Mouse (Mus musculus) MEL (cell line): Measurements from ENCODE around the gene Pef1. TPM values are rescaled to one million over a fixed set of nuclear protein-coding genes. Genes with fewer than 3 reads are reported as not detected.

ENCODE experiments used
- DNase-seq: peaks from one replicate; pipeline ENCODE4 v3.0.0; 2011; ENCODE audit warnings: low read depth, low spot score
- H3K27ac ChIP-seq: 2 replicates; pipeline ENCODE4 v1.5.1; 2012; ENCODE audit warnings: low read depth, mild to moderate bottlenecking, control low read depth, low read length, moderate library complexity; ENCODE audit not compliant: control insufficient read depth
- H3K27me3 ChIP-seq, 2 experiments: fragments of 150-350 bp in 1 of 2; sonication (generic) in 1 of 2; 2 replicates each; pipeline ENCODE4 v1.6.1; 2012; ENCODE audit warnings: low read length in 2 of 2, mild to moderate bottlenecking in 2 of 2, improper control_type of control experiment in 1 of 2, moderate library complexity in 1 of 2; ENCODE audit not compliant: insufficient read depth in 2 of 2, control insufficient read depth in 1 of 2
- H3K36me3 ChIP-seq, 2 experiments: 2 replicates each; pipeline ENCODE4 v1.6.1; 2012 to 2014; ENCODE audit warnings: low read length in 2 of 2, improper control_type of control experiment in 1 of 2, inconsistent platforms in 1 of 2, mild to moderate bottlenecking in 1 of 2; ENCODE audit not compliant: insufficient read depth in 2 of 2, control insufficient read depth in 1 of 2
- H3K4me1 ChIP-seq, 2 experiments: fragments of 150-350 bp in 1 of 2; sonication (generic) in 1 of 2; 2 replicates each; pipeline ENCODE4 v1.6.1; 2012; ENCODE audit warnings: low read length in 2 of 2, improper control_type of control experiment in 1 of 2, mild to moderate bottlenecking in 1 of 2; ENCODE audit not compliant: insufficient read depth in 2 of 2, control insufficient read depth in 1 of 2
- H3K4me3 ChIP-seq, 2 experiments: fragments of 150-350 bp in 1 of 2; sonication (generic) in 1 of 2; 2 replicates each; pipeline ENCODE4 v1.5.1; 2012; ENCODE audit warnings: low read depth in 2 of 2, low read length in 2 of 2, mild to moderate bottlenecking in 2 of 2, moderate library complexity in 2 of 2, control low read depth in 1 of 2, improper control_type of control experiment in 1 of 2; ENCODE audit not compliant: control insufficient read depth in 1 of 2, insufficient read depth in 1 of 2
- H3K79me2 ChIP-seq: 2 replicates; pipeline ENCODE4 v1.6.1; 2012; ENCODE audit warnings: mild to moderate bottlenecking, low read length, moderate library complexity; ENCODE audit not compliant: control insufficient read depth, poor library complexity, insufficient read depth
- H3K9ac ChIP-seq: 2 replicates; pipeline ENCODE4 v1.6.1; 2012; ENCODE audit warnings: low read depth, mild to moderate bottlenecking, control low read depth, low read length, moderate library complexity; ENCODE audit not compliant: control insufficient read depth, poor library complexity, severe bottlenecking
- H3K9me3 ChIP-seq: fragments of 150-350 bp; sonication (generic); replicated peaks from 2 replicates; pipeline ENCODE4 v1.6.1; 2012; ENCODE audit warnings: mild to moderate bottlenecking, low read length, improper control_type of control experiment, moderate library complexity; ENCODE audit not compliant: insufficient read depth
- BHLHE40 ChIP-seq: IDR thresholded peaks from 2 replicates; pipeline ENCODE4 v1.6.1; 2012; ENCODE audit warnings: low read depth, mild to moderate bottlenecking, inconsistent platforms, low read length, improper control_type of control experiment, borderline replicate concordance
- EP300 ChIP-seq, 2 experiments: IDR thresholded peaks; 2 replicates each; pipeline ENCODE4 v1.6.1; 2011; ENCODE audit warnings: improper control_type of control experiment in 2 of 2, low read length in 2 of 2, low read depth in 1 of 2, mild to moderate bottlenecking in 1 of 2
- ETS1 ChIP-seq: IDR thresholded peaks from 2 replicates; pipeline ENCODE4 v1.6.1; 2012; ENCODE audit warnings: low read depth, mild to moderate bottlenecking, inconsistent platforms, low read length, improper control_type of control experiment, moderate library complexity
- GABPA ChIP-seq: IDR thresholded peaks from 2 replicates; pipeline ENCODE4 v1.6.1; 2012; ENCODE audit warnings: low read depth, mild to moderate bottlenecking, inconsistent platforms, low read length, improper control_type of control experiment, moderate library complexity
- GATA1 ChIP-seq: IDR thresholded peaks from 2 replicates; pipeline ENCODE4 v1.6.1; 2011; ENCODE audit warnings: low read depth, low read length, improper control_type of control experiment
- HCFC1 ChIP-seq: IDR thresholded peaks from 2 replicates; pipeline ENCODE4 v1.6.1; 2012; ENCODE audit warnings: low read depth, mild to moderate bottlenecking, inconsistent platforms, low read length, improper control_type of control experiment, moderate library complexity
- JUND ChIP-seq: IDR thresholded peaks from 2 replicates; pipeline ENCODE4 v1.6.1; 2011; ENCODE audit warnings: low read depth, mild to moderate bottlenecking, improper control_type of control experiment, low read length
- KAT2A ChIP-seq: conservative IDR thresholded peaks from 2 replicates; pipeline ENCODE4 v1.6.1; 2012; ENCODE audit warnings: low read depth, low read length, improper control_type of control experiment, inconsistent platforms
- MYB ChIP-seq: IDR thresholded peaks from 2 replicates; pipeline ENCODE4 v1.6.1; 2011; ENCODE audit warnings: mild to moderate bottlenecking, low read depth, low read length, improper control_type of control experiment
- POLR2A ChIP-seq, 2 experiments: IDR thresholded peaks; 2 replicates each; pipeline ENCODE4 v1.6.1; 2011 to 2012; ENCODE audit warnings: low read length in 2 of 2, mild to moderate bottlenecking in 2 of 2, control low read depth in 1 of 2, improper control_type of control experiment in 1 of 2, low read depth in 1 of 2, moderate library complexity in 1 of 2; ENCODE audit not compliant: control insufficient read depth in 1 of 2, insufficient read depth in 1 of 2, poor library complexity in 1 of 2
- POLR2AphosphoS2 ChIP-seq: IDR thresholded peaks from 2 replicates; pipeline ENCODE4 v1.6.1; 2011; ENCODE audit warnings: low read length, improper control_type of control experiment
- POLR2AphosphoS5 ChIP-seq: IDR thresholded peaks from 2 replicates; pipeline ENCODE4 v1.6.1; 2012; ENCODE audit warnings: low read depth, borderline replicate concordance, mild to moderate bottlenecking, inconsistent platforms, low read length, moderate library complexity, mixed read lengths
- SIN3A ChIP-seq: IDR thresholded peaks from 2 replicates; pipeline ENCODE4 v1.6.1; 2012; ENCODE audit warnings: low read length, improper control_type of control experiment, inconsistent platforms
- TBP ChIP-seq: IDR thresholded peaks from 2 replicates; pipeline ENCODE4 v1.8.0; 2011; ENCODE audit warnings: low read depth, low read length, improper control_type of control experiment
- TCF12 ChIP-seq: IDR thresholded peaks from 2 replicates; pipeline ENCODE4 v1.6.1; 2014; ENCODE audit warnings: low read depth, mild to moderate bottlenecking, inconsistent platforms, low read length, improper control_type of control experiment, moderate library complexity
- USF1 ChIP-seq: IDR thresholded peaks from 2 replicates; pipeline ENCODE4 v1.6.1; 2014; ENCODE audit warnings: low read depth, mild to moderate bottlenecking, inconsistent platforms, low read length, improper control_type of control experiment, moderate library complexity
- ZMIZ1 ChIP-seq: IDR thresholded peaks from 2 replicates; pipeline ENCODE4 v1.6.1; 2012; ENCODE audit warnings: low read depth, mild to moderate bottlenecking, inconsistent platforms, low read length, improper control_type of control experiment, moderate library complexity
- polyA plus RNA-seq, 2 experiments: library from polyadenylated mRNA; stranded (reverse) in 1 of 2; unstranded in 1 of 2; fragments of >175 nt in 1 of 2; fragments of >200 nt in 1 of 2; gene quantifications; 2 replicates each; pipeline versions ENCODE4 v1.2.1 to v1.2.4; 2012; ENCODE audit warnings: low replicate concordance in 2 of 2, low read depth in 1 of 2; ENCODE audit not compliant: insufficient read length in 2 of 2, insufficient read depth in 1 of 2, missing spikeins in 1 of 2
- total RNA-seq: library from RNA; depleted of rRNA; stranded (reverse); fragments of 300-350 nt; gene quantifications from 2 replicates; pipeline ENCODE4 v1.2.3, GENCODE M21; 2012

Pef1 gene
- total and polyA plus RNA-seq, 3 experiments = 27.3 to 49.8 TPM; not detected in 1

GRCm38 (mm10) chr4:130095137-130095536 lies 7.2 kb upstream of the Pef1 start:
- no peak overlapping the region for H3K27ac ChIP-seq
- H3K36me3 ChIP-seq = no peaks in the 10 kb centered on the region
- no peak overlapping the region for H3K4me3 ChIP-seq
- no peaks in the 10 kb centered on the region for H3K79me2 ChIP-seq
- H3K9me3 ChIP-seq = no peaks in the 10 kb centered on the region
- H3K4me1 ChIP-seq = no peaks in the 10 kb centered on the region
- no peak for DNase-seq
- peaks cover 13 to 17% of the 10 kb centered on the region in 2 experiments for H3K27me3 ChIP-seq
- no peak for TF ChIP-seq ETS1
- no peak for TF ChIP-seq HCFC1
- TF ChIP-seq GABPA = no peak
- no peak for TF ChIP-seq USF1
- no peak for TF ChIP-seq TCF12
- no peak for TF ChIP-seq POLR2AphosphoS2
- no peak for TF ChIP-seq SIN3A
- TF ChIP-seq JUND = no peak
- no peak for TF ChIP-seq KAT2A
- no peak for TF ChIP-seq ZMIZ1
- no peak for TF ChIP-seq TBP
- TF ChIP-seq POLR2AphosphoS5 = no peak
- TF ChIP-seq GATA1 = no peak
- TF ChIP-seq EP300 (IDR thresholded peaks at IDR 0.05; ENCODE audit: low read depth in 1 of 2, low read length in 2 of 2) = no peak
- TF ChIP-seq BHLHE40 = no peak
- TF ChIP-seq POLR2A (IDR thresholded peaks at IDR 0.05; ENCODE audit: control insufficient read depth in 1 of 2, insufficient read depth in 1 of 2, low read depth in 1 of 2, low read length in 2 of 2, poor library complexity in 1 of 2) = no peak
- no peak for TF ChIP-seq MYB
- no peak overlapping the region for H3K9ac ChIP-seq

GRCm38 (mm10) chr4:130101183-130101582 lies 1.2 kb upstream of the Pef1 start:
- H3K9me3 ChIP-seq = no peaks in the 10 kb centered on the region
- H3K27ac ChIP-seq = no peak overlapping the region
- TF ChIP-seq EP300 (IDR thresholded peaks at IDR 0.05; ENCODE audit: low read depth in 1 of 2, low read length in 2 of 2) = no peak
- no peak for TF ChIP-seq SIN3A
- no peak for TF ChIP-seq GABPA
- H3K4me1 ChIP-seq = peaks cover 0 to 3% of the 10 kb centered on the region in 2 experiments; a peak in 1 of 4 replicates
- H3K79me2 ChIP-seq = no peaks in the 10 kb centered on the region
- H3K27me3 ChIP-seq = 0 out of 4 replicates have a peak, but pooled peaks cover 0 to 3% of the 10 kb centered on the region in 2 experiments
- H3K4me3 ChIP-seq = no peak overlapping the region
- no peak for DNase-seq
- no peak overlapping the region for H3K9ac ChIP-seq
- H3K36me3 ChIP-seq = peaks cover 0 to 3% of the 10 kb centered on the region in 2 experiments; a peak in 1 of 4 replicates
